Mouse (Mus musculus) MEL (cell line): Measurements from ENCODE around the gene Tle3. TPM values are rescaled to one million over a fixed set of nuclear protein-coding genes. Genes with fewer than 3 reads are reported as not detected.

Experiments used
- DNase-seq: peaks from one replicate; pipeline ENCODE4 v3.0.0; 2011; ENCODE audit warnings: low read depth, low spot score
- H3K27ac ChIP-seq: 2 replicates; pipeline ENCODE4 v1.5.1; 2012; ENCODE audit warnings: low read depth, mild to moderate bottlenecking, control low read depth, low read length, moderate library complexity; ENCODE audit not compliant: control insufficient read depth
- H3K27me3 ChIP-seq, 2 experiments: fragments of 150-350 bp in 1 of 2; sonication (generic) in 1 of 2; 2 replicates each; pipeline ENCODE4 v1.6.1; 2012; ENCODE audit warnings: low read length in 2 of 2, mild to moderate bottlenecking in 2 of 2, improper control_type of control experiment in 1 of 2, moderate library complexity in 1 of 2; ENCODE audit not compliant: insufficient read depth in 2 of 2, control insufficient read depth in 1 of 2
- H3K36me3 ChIP-seq, 2 experiments: 2 replicates each; pipeline ENCODE4 v1.6.1; 2012 to 2014; ENCODE audit warnings: low read length in 2 of 2, improper control_type of control experiment in 1 of 2, inconsistent platforms in 1 of 2, mild to moderate bottlenecking in 1 of 2; ENCODE audit not compliant: insufficient read depth in 2 of 2, control insufficient read depth in 1 of 2
- H3K4me1 ChIP-seq, 2 experiments: fragments of 150-350 bp in 1 of 2; sonication (generic) in 1 of 2; 2 replicates each; pipeline ENCODE4 v1.6.1; 2012; ENCODE audit warnings: low read length in 2 of 2, improper control_type of control experiment in 1 of 2, mild to moderate bottlenecking in 1 of 2; ENCODE audit not compliant: insufficient read depth in 2 of 2, control insufficient read depth in 1 of 2
- H3K4me3 ChIP-seq, 2 experiments: fragments of 150-350 bp in 1 of 2; sonication (generic) in 1 of 2; 2 replicates each; pipeline ENCODE4 v1.5.1; 2012; ENCODE audit warnings: low read depth in 2 of 2, low read length in 2 of 2, mild to moderate bottlenecking in 2 of 2, moderate library complexity in 2 of 2, control low read depth in 1 of 2, improper control_type of control experiment in 1 of 2; ENCODE audit not compliant: control insufficient read depth in 1 of 2, insufficient read depth in 1 of 2
- H3K79me2 ChIP-seq: 2 replicates; pipeline ENCODE4 v1.6.1; 2012; ENCODE audit warnings: mild to moderate bottlenecking, low read length, moderate library complexity; ENCODE audit not compliant: control insufficient read depth, poor library complexity, insufficient read depth
- H3K9ac ChIP-seq: 2 replicates; pipeline ENCODE4 v1.6.1; 2012; ENCODE audit warnings: low read depth, mild to moderate bottlenecking, control low read depth, low read length, moderate library complexity; ENCODE audit not compliant: control insufficient read depth, poor library complexity, severe bottlenecking
- H3K9me3 ChIP-seq: fragments of 150-350 bp; sonication (generic); replicated peaks from 2 replicates; pipeline ENCODE4 v1.6.1; 2012; ENCODE audit warnings: mild to moderate bottlenecking, low read length, improper control_type of control experiment, moderate library complexity; ENCODE audit not compliant: insufficient read depth
- BHLHE40 ChIP-seq: IDR thresholded peaks from 2 replicates; pipeline ENCODE4 v1.6.1; 2012; ENCODE audit warnings: low read depth, mild to moderate bottlenecking, inconsistent platforms, low read length, improper control_type of control experiment, borderline replicate concordance
- CHD1 ChIP-seq: IDR thresholded peaks from 2 replicates; pipeline ENCODE4 v1.6.1; 2012; ENCODE audit warnings: low read depth, mild to moderate bottlenecking, inconsistent platforms, low read length, improper control_type of control experiment
- CHD2 ChIP-seq: IDR thresholded peaks from 2 replicates; pipeline ENCODE4 v1.6.1; 2011; ENCODE audit warnings: low read length, improper control_type of control experiment
- CTCF ChIP-seq, 3 experiments: IDR thresholded peaks in 2 of 3; conservative IDR thresholded peaks in 1 of 3; 2 replicates each; pipeline ENCODE4 v1.5.1; 2011 to 2012; ENCODE audit warnings: low read length in 3 of 3, low read depth in 2 of 3, mild to moderate bottlenecking in 2 of 3, improper control_type of control experiment in 1 of 3, inconsistent platforms in 1 of 3, mixed read lengths in 1 of 3, moderate library complexity in 1 of 3; ENCODE audit not compliant: control insufficient read depth in 1 of 3, insufficient read depth in 1 of 3, poor library complexity in 1 of 3, severe bottlenecking in 1 of 3
- GABPA ChIP-seq: IDR thresholded peaks from 2 replicates; pipeline ENCODE4 v1.6.1; 2012; ENCODE audit warnings: low read depth, mild to moderate bottlenecking, inconsistent platforms, low read length, improper control_type of control experiment, moderate library complexity
- MAFK ChIP-seq: IDR thresholded peaks from 2 replicates; pipeline ENCODE4 v1.6.1; 2011; ENCODE audit warnings: low read depth, mild to moderate bottlenecking, low read length, improper control_type of control experiment, borderline replicate concordance
- MAX ChIP-seq: IDR thresholded peaks from 2 replicates; pipeline ENCODE4 v1.6.1; 2011; ENCODE audit warnings: low read length, improper control_type of control experiment
- MXI1 ChIP-seq: IDR thresholded peaks from 2 replicates; pipeline ENCODE4 v1.6.1; 2011; ENCODE audit warnings: mild to moderate bottlenecking, low read depth, low read length, improper control_type of control experiment
- MYB ChIP-seq: IDR thresholded peaks from 2 replicates; pipeline ENCODE4 v1.6.1; 2011; ENCODE audit warnings: mild to moderate bottlenecking, low read depth, low read length, improper control_type of control experiment
- MYC ChIP-seq: IDR thresholded peaks from 2 replicates; pipeline ENCODE4 v1.6.1; 2011; ENCODE audit warnings: low read depth, mild to moderate bottlenecking, low read length, improper control_type of control experiment, moderate library complexity
- POLR2A ChIP-seq, 2 experiments: IDR thresholded peaks; 2 replicates each; pipeline ENCODE4 v1.6.1; 2011 to 2012; ENCODE audit warnings: low read length in 2 of 2, mild to moderate bottlenecking in 2 of 2, control low read depth in 1 of 2, improper control_type of control experiment in 1 of 2, low read depth in 1 of 2, moderate library complexity in 1 of 2; ENCODE audit not compliant: control insufficient read depth in 1 of 2, insufficient read depth in 1 of 2, poor library complexity in 1 of 2
- POLR2AphosphoS2 ChIP-seq: IDR thresholded peaks from 2 replicates; pipeline ENCODE4 v1.6.1; 2011; ENCODE audit warnings: low read length, improper control_type of control experiment
- POLR2AphosphoS5 ChIP-seq: IDR thresholded peaks from 2 replicates; pipeline ENCODE4 v1.6.1; 2012; ENCODE audit warnings: low read depth, borderline replicate concordance, mild to moderate bottlenecking, inconsistent platforms, low read length, moderate library complexity, mixed read lengths
- SMC3 ChIP-seq: IDR thresholded peaks from 2 replicates; pipeline ENCODE4 v1.6.1; 2011; ENCODE audit warnings: low read depth, low read length, improper control_type of control experiment
- TBP ChIP-seq: IDR thresholded peaks from 2 replicates; pipeline ENCODE4 v1.8.0; 2011; ENCODE audit warnings: low read depth, low read length, improper control_type of control experiment
- USF2 ChIP-seq, 2 experiments: IDR thresholded peaks; 2 replicates each; pipeline ENCODE4 v1.6.1; 2011 to 2012; ENCODE audit warnings: improper control_type of control experiment in 2 of 2, low read length in 2 of 2, borderline replicate concordance in 1 of 2, inconsistent platforms in 1 of 2, low read depth in 1 of 2, mild to moderate bottlenecking in 1 of 2; ENCODE audit not compliant: insufficient read depth in 1 of 2
- ZC3H11A ChIP-seq: IDR thresholded peaks from 2 replicates; pipeline ENCODE4 v1.6.1; 2012; ENCODE audit warnings: low read depth, mild to moderate bottlenecking, inconsistent platforms, low read length, improper control_type of control experiment
- ZMIZ1 ChIP-seq: IDR thresholded peaks from 2 replicates; pipeline ENCODE4 v1.6.1; 2012; ENCODE audit warnings: low read depth, mild to moderate bottlenecking, inconsistent platforms, low read length, improper control_type of control experiment, moderate library complexity
- ZNF384 ChIP-seq: IDR thresholded peaks from 2 replicates; pipeline ENCODE4 v1.6.1; 2012; ENCODE audit warnings: low read depth, mild to moderate bottlenecking, inconsistent platforms, low read length, improper control_type of control experiment
- polyA plus RNA-seq, 2 experiments: library from polyadenylated mRNA; stranded (reverse) in 1 of 2; unstranded in 1 of 2; fragments of >175 nt in 1 of 2; fragments of >200 nt in 1 of 2; gene quantifications; 2 replicates each; pipeline versions ENCODE4 v1.2.1 to v1.2.4; 2012; ENCODE audit warnings: low replicate concordance in 2 of 2, low read depth in 1 of 2; ENCODE audit not compliant: insufficient read length in 2 of 2, insufficient read depth in 1 of 2, missing spikeins in 1 of 2
- total RNA-seq: library from RNA; depleted of rRNA; stranded (reverse); fragments of 300-350 nt; gene quantifications from 2 replicates; pipeline ENCODE4 v1.2.3, GENCODE M21; 2012

The Tle3 gene
- total and polyA plus RNA-seq, 3 experiments, result 20.3 to 26.8 TPM; not detected in 1

GRCm38 (mm10) chr9:61439979-61440378 is 67.8 kb downstream of the Tle3 start:
- Histone ChIP-seq H3K79me2 (no peaks in the 10 kb centered on the region), H3K27me3 (peaks cover 7 to 11% of the 10 kb centered on the region in 2 experiments), H3K4me1 (no peaks in the 10 kb centered on the region), H3K9me3 (no peaks in the 10 kb centered on the region), H3K9ac (no peak overlapping the region), H3K36me3 (no peaks in the 10 kb centered on the region), H3K4me3 (no peak overlapping the region), H3K27ac (no peak overlapping the region)
- no peak for DNase-seq
- TF ChIP-seq MYB, result no peak
- no peak for TF ChIP-seq POLR2AphosphoS2
- TF ChIP-seq ZC3H11A, result no peak
- TF ChIP-seq BHLHE40, result no peak
- TF ChIP-seq POLR2AphosphoS5, result no peak
- TF ChIP-seq MAFK, result no peak

GRCm38 (mm10) chr9:61441206-61441913 is 69.2 kb downstream of the Tle3 start:
- no peak for DNase-seq
- no peaks in the 10 kb centered on the region for H3K79me2 ChIP-seq
- H3K27ac ChIP-seq, result no peak overlapping the region
- no peak overlapping the region for H3K4me3 ChIP-seq
- peaks cover 2 to 6% of the 10 kb centered on the region in 2 experiments; a peak in 3 of 4 replicates for H3K27me3 ChIP-seq
- H3K9ac ChIP-seq, result no peak overlapping the region
- H3K9me3 ChIP-seq, result no peaks in the 10 kb centered on the region
- TF ChIP-seq CTCF (IDR thresholded peaks at IDR 0.05 in 2 of 3, conservative IDR thresholded peaks at IDR 0.05 in 1 of 3; ENCODE audit: control insufficient read depth in 1 of 3, insufficient read depth in 1 of 3, low read depth in 2 of 3, low read length in 3 of 3, poor library complexity in 1 of 3, severe bottlenecking in 1 of 3) (no peak), ZMIZ1 (no peak), MYC (no peak), USF2 (IDR thresholded peaks at IDR 0.05; ENCODE audit: borderline replicate concordance in 1 of 2, insufficient read depth in 1 of 2, low read depth in 1 of 2, low read length in 2 of 2) (no peak), CHD1 (no peak), ZNF384 (no peak), POLR2A (IDR thresholded peaks at IDR 0.05; ENCODE audit: control insufficient read depth in 1 of 2, insufficient read depth in 1 of 2, low read depth in 1 of 2, low read length in 2 of 2, poor library complexity in 1 of 2) (no peak), MAX (no peak), GABPA (no peak), SMC3 (no peak), CHD2 (no peak), TBP (no peak), MXI1 (no peak), MYB (no peak)
- no peaks in the 10 kb centered on the region for H3K4me1 ChIP-seq
- H3K36me3 ChIP-seq, result no peaks in the 10 kb centered on the region
